Mouse (Mus musculus) lung, adult 2 months (tissue): ENCODE data around the gene Smarcc1. TPM values are rescaled to one million over a fixed set of nuclear protein-coding genes. Genes with fewer than 3 reads are reported as not detected.

Source experiments
- DNase-seq: peaks from one replicate; pipeline ENCODE4 v3.0.0; 2022
- H3K4me1 ChIP-seq: fragments of 200-500 bp; 2 replicates; pipeline ENCODE4 v1.6.1; 2011; ENCODE audit warnings: low read length; ENCODE audit not compliant: control insufficient read depth, insufficient read depth
- H3K4me3 ChIP-seq: fragments of 200-500 bp; replicated peaks from 2 replicates; pipeline ENCODE3; 2011; ENCODE audit warnings: low read depth, mild to moderate bottlenecking, control low read depth, low read length; ENCODE audit errors: extremely low read depth
- CTCF ChIP-seq: fragments of 200-500 bp; IDR thresholded peaks from 2 replicates; pipeline ENCODE4 v1.5.1; 2011; ENCODE audit warnings: mild to moderate bottlenecking, low read length, control low read depth; ENCODE audit not compliant: insufficient read depth
- POLR2A ChIP-seq: fragments of 200-500 bp; IDR thresholded peaks from 2 replicates; pipeline ENCODE4 v1.6.1; 2011; ENCODE audit warnings: low read depth, mild to moderate bottlenecking, control low read depth, low read length, borderline replicate concordance; ENCODE audit errors: extremely low read depth
- WGBS: fragments of 180-500 bp; shearing (Covaris S2); methylation state at CpG from one replicate; pipeline ENCODE4 v1.1.7; 2018; 5-methylcytosine and 5-hydroxymethylcytosine counted together
- polyA plus RNA-seq: library from polyadenylated mRNA; depleted of rRNA; stranded (reverse); fragments of >200 nt; gene quantifications from 2 replicates; pipeline ENCODE4 v1.2.3, GENCODE M21; 2012; rRNA removed

Smarcc1 gene
- polyA plus RNA-seq, 1 experiment = 11.9 TPM

DNA sequence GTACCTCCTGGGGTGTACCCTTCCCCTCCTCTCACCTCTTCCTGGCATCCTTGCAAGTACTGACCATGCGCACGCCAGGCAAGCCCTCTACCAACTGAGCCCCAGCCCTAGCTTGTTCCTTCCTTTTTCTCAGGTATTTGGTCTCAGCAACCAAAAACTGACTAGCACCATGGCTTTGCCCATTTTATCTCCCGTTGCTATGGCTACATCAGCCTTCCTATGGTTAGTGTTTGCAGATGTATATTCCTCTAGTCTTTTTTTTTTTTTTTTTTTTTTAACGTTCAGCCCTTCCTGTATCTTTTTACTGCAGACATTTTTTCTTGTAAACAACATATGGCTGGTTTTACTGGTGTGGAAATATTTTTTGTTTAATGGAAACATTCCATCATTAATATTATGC, 156.0 kb downstream of the Smarcc1 start:
- 45% methylated on average over 4 of the region's 4 CpGs for WGBS
- TF ChIP-seq CTCF = no peak
- TF ChIP-seq POLR2A = no peak
- no peak for DNase-seq
- Histone ChIP-seq H3K4me3 (no peak overlapping the region), H3K4me1 (no peaks in the 10 kb centered on the region)

DNA sequence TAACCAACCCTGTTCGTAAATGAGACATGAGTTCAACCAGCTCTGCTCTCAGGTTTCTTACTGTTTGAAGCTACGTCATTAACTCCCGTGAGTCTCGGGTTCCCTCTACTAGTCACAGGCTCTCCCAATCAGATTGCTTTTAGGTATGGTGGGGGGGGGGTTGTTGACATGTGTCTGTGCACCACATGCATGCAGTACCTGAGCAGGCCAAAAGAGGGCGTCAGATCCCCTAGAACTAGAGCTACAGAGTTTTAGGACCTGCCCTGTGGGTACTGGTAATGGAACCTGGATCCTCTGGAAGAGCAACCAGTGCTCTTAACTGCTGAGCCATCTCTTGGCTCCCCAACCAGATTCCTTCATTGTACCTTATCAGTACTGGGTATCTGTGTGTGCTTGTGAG, 158.4 kb downstream of the Smarcc1 start:
- 69% methylated on average over 5 of the region's 5 CpGs for WGBS

DNA sequence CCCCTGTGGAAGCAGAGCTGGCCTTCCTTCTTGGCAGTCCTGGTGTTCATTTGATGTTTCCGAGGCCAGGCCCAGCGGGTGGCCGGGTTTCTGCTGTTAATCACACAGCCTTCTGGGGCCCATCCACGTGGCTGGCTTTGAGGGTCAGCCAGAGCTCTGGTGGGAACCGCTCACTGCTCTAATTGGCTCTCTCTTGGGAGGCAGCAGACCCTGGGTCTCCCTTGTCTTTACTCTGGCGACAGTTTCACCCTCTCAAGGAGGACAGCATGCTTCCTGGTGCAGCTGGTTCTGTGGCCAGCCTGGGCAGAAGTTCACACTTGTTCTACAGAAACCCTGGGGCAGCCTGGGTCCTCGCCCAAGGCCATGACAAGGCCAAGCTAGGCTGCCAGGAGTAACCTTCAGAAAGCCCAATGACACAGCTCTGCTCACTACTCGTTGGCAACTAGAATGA, 159.9 kb downstream of the Smarcc1 start:
- Histone ChIP-seq H3K4me3 (no peak overlapping the region), H3K4me1 (no peaks in the 10 kb centered on the region)
- no peak for DNase-seq
- TF ChIP-seq POLR2A (no peak), CTCF (no peak)
- WGBS = 49% methylated on average over 8 of the region's 8 CpGs

More for the DNA sequence above, 158.4 kb downstream of the Smarcc1 start:
- H3K4me1 ChIP-seq = no peaks in the 10 kb centered on the region
- no peak overlapping the region for H3K4me3 ChIP-seq
- DNase-seq = no peak
- no peak for TF ChIP-seq CTCF
- TF ChIP-seq POLR2A = no peak

DNA sequence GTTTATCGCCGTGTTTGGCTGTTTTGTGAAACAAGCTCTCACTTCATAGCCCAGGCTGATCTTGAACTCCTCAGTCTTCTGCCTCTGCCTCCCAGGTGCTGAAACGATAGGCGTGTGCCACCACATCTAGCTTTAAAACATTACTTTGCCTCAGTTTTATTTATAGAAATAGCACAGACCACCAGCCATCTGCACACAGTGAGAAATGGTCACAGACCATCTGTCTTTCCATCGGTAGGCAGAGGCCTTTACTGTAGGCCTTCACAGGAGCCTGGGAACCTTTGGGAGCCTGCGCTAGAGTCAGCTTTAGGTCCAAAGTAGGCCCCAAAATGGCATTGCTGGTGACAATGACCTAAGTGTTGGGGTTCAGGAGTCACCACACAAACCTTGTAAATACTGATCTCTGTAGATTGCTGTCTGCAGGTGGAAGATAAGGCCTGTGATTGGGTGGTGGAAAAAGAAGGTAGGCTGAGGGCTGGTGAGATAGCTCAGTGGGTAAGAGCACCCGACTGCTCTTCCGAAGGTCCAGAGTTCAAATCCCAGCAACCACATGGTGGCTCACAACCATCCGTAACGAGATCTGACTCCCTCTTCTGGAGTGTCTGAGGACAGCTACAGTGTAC, 166.7 kb downstream of the Smarcc1 start:
- H3K4me3 ChIP-seq = no peak overlapping the region
- H3K4me1 ChIP-seq = no peaks in the 10 kb centered on the region
- 94% methylated on average over 10 of the region's 10 CpGs for WGBS
- DNase-seq = no peak
- TF ChIP-seq CTCF = no peak
- TF ChIP-seq POLR2A = no peak

DNA sequence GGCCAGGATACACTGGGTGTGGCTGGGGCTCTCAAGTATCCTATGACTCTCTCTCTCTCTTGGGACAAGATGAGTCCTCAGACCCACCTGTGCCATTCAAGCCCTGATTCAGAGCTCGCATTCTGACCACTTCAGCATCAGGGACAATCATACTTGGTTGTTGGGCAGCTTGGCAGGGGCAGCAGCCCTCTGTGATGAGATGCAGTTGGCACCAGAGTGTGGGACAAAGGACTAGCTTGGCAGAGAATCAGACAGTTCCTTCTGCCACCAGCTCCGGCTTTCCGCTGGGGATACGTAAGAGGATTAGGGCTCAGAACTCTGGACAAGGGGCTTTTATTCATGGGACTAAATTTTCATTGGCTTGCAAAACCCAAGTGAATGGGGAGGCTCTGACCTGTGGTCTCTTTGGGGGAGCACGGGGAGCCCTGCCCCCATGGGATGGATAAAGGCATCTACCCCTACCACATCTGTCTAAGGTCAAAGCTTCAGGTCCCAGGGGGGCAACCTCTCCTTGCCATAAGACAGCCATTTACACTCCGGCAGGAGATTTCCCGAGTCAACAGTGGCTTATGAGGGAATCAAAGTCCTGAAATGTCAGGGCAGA, 169.9 kb downstream of the Smarcc1 start:
- DNase-seq = no peak
- TF ChIP-seq CTCF = no peak
- TF ChIP-seq POLR2A = no peak
- no peaks in the 10 kb centered on the region for H3K4me1 ChIP-seq
- 80% methylated on average over 7 of the region's 7 CpGs for WGBS
- H3K4me3 ChIP-seq = no peak overlapping the region

Other genes with a start within 250 kb of the Smarcc1 start
- 3.3 and 3.7 TPM in 2 replicates for gene Cdc25a, start 242.1 kb upstream of the Smarcc1 start, polyA plus RNA-seq
- gene Map4, start 186.2 kb upstream of the Smarcc1 start, polyA plus RNA-seq = 253 and 275 TPM in 2 replicates
- gene Dhx30, start 122 bp downstream of the Smarcc1 start, polyA plus RNA-seq = 61.1 and 70.7 TPM in 2 replicates
- gene Cspg5, start 126.1 kb downstream of the Smarcc1 start, polyA plus RNA-seq = 0.61 and 0.71 TPM in 2 replicates
- 6.2 and 8.2 TPM in 2 replicates for gene Elp6, start 187.5 kb downstream of the Smarcc1 start, polyA plus RNA-seq
- 36.7 and 42.1 TPM in 2 replicates for gene Scap, start 215.6 kb downstream of the Smarcc1 start, polyA plus RNA-seq